Mouse (Mus musculus) myocyte (in vitro differentiated cells): ENCODE data around the gene Diaph2.

Source experiments
- E2F4 ChIP-seq: IDR thresholded peaks from one replicate; pipeline ENCODE4 v1.6.1; 2011; ENCODE audit warnings: mild to moderate bottlenecking, control low read depth, moderate library complexity; ENCODE audit not compliant: insufficient read depth
- MAX ChIP-seq: IDR thresholded peaks from one replicate; pipeline ENCODE4 v1.6.1; 2011; ENCODE audit warnings: low read depth, mild to moderate bottlenecking, control low read depth
- MYOG ChIP-seq, 3 experiments: IDR thresholded peaks; one replicate each; pipeline ENCODE4 v1.6.1; 2011; ENCODE audit warnings: control low read depth in 2 of 3, low read depth in 2 of 3, mild to moderate bottlenecking in 2 of 3; ENCODE audit not compliant: insufficient read length in 2 of 3, control insufficient read depth in 1 of 3, insufficient read depth in 1 of 3
- POLR2A ChIP-seq: IDR thresholded peaks from one replicate; pipeline ENCODE4 v1.6.1; 2011; ENCODE audit warnings: low read depth, mild to moderate bottlenecking, control low read depth, moderate library complexity; ENCODE audit not compliant: insufficient read length
- SRF ChIP-seq: IDR thresholded peaks from one replicate; pipeline ENCODE4 v1.6.1; 2011; ENCODE audit warnings: low read depth; ENCODE audit not compliant: control insufficient read depth, insufficient read length
- USF1 ChIP-seq: IDR thresholded peaks from one replicate; pipeline ENCODE4 v1.6.1; 2011; ENCODE audit warnings: low read depth, mild to moderate bottlenecking, control low read depth, moderate library complexity

DNA sequence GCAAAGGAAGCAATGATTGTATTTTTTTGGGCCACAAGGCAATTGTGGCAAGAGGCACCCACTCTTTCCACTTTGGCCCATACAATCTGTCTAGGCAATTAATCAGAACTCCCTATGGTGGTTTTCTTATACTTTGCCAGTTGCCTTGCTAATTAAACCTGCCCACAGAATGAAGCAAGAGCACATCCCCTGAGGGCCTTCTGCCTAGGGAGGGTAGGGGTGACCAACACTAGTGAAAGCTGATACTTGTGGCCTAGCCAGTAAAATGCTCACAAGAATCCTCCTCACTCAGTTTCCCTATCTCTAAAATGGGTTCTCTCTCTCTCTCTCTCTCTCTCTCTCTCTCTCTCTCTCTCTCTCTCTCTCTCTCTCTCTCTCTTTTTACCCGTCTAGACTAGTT, 440 bp upstream of the Diaph2 start:
- TF ChIP-seq POLR2A (no peak), SRF (no peak), MAX (no peak), USF1 (no peak), E2F4 (no peak), MYOG (IDR thresholded peaks at IDR 0.05; ENCODE audit: control insufficient read depth in 1 of 3, insufficient read depth in 1 of 3, insufficient read length in 2 of 3, low read depth in 2 of 3) (no peak)
